Mouse (Mus musculus) CH12.LX (cell line): ENCODE results near the gene Glrb. TPM values are rescaled to one million over a fixed set of nuclear protein-coding genes. Genes with fewer than 3 reads are reported as not detected.

ENCODE experiments used
- DNase-seq: peaks from one replicate; pipeline ENCODE4 v3.0.0-alpha.2; 2013; ENCODE audit errors: extremely low read depth
- H3K27ac ChIP-seq: 2 replicates; pipeline ENCODE4 v1.5.1; 2012; ENCODE audit warnings: low read depth, mild to moderate bottlenecking, control low read depth, moderate library complexity; ENCODE audit not compliant: insufficient read depth
- H3K27me3 ChIP-seq: replicated peaks from 2 replicates; pipeline ENCODE3; 2012; ENCODE audit warnings: inconsistent platforms
- H3K36me3 ChIP-seq, 2 experiments: replicated peaks in 1 of 2; 2 replicates each; pipeline versions ENCODE3 to v1.6.1; 2012; ENCODE audit warnings: inconsistent platforms in 1 of 2, low read length in 1 of 2, mild to moderate bottlenecking in 1 of 2, mixed read lengths in 1 of 2, moderate library complexity in 1 of 2; ENCODE audit not compliant: control insufficient read depth in 1 of 2, insufficient read depth in 1 of 2
- H3K4me1 ChIP-seq, 2 experiments: 2 replicates each; pipeline ENCODE4 v1.6.1; 2012; ENCODE audit warnings: inconsistent platforms in 1 of 2, moderate library complexity in 1 of 2; ENCODE audit not compliant: insufficient read depth in 2 of 2, control insufficient read depth in 1 of 2
- H3K4me2 ChIP-seq: 2 replicates; pipeline ENCODE4 v1.6.1; 2012; ENCODE audit warnings: low read depth, mild to moderate bottlenecking, control low read depth; ENCODE audit not compliant: poor library complexity, insufficient read depth, severe bottlenecking
- H3K4me3 ChIP-seq, 3 experiments: fragments of 150-350 bp in 1 of 3; sonication (generic) in 1 of 3; replicated peaks in 1 of 3; 2 replicates each; pipeline versions ENCODE3 to v1.5.1; 2011 to 2012; ENCODE audit warnings: low read depth in 2 of 3, low read length in 2 of 3, mild to moderate bottlenecking in 2 of 3, moderate library complexity in 2 of 3, control low read depth in 1 of 3, improper control_type of control experiment in 1 of 3, inconsistent platforms in 1 of 3, mixed read lengths in 1 of 3; ENCODE audit not compliant: poor library complexity in 1 of 3
- H3K79me2 ChIP-seq: replicated peaks from 2 replicates; pipeline ENCODE4 v1.6.1; 2012; ENCODE audit warnings: mild to moderate bottlenecking, moderate library complexity; ENCODE audit not compliant: control insufficient read depth, poor library complexity, insufficient read depth, severe bottlenecking; ENCODE audit errors: extremely low read depth
- H3K9ac ChIP-seq: 2 replicates; pipeline ENCODE4 v1.6.1; 2012; ENCODE audit warnings: low read depth, mild to moderate bottlenecking, control low read depth, moderate library complexity; ENCODE audit not compliant: insufficient read depth
- H3K9me3 ChIP-seq: replicated peaks from 2 replicates; pipeline ENCODE3; 2012; ENCODE audit warnings: low read length, inconsistent platforms, mixed read lengths
- CHD2 ChIP-seq: IDR thresholded peaks from 2 replicates; pipeline ENCODE4 v1.6.1; 2011; ENCODE audit warnings: low read length, improper control_type of control experiment
- CTCF ChIP-seq, 2 experiments: IDR thresholded peaks in 1 of 2; conservative IDR thresholded peaks in 1 of 2; 2 replicates each; pipeline ENCODE4 v1.5.1; 2011 to 2012; ENCODE audit warnings: low read depth in 2 of 2, low read length in 2 of 2, improper control_type of control experiment in 1 of 2, inconsistent platforms in 1 of 2, mild to moderate bottlenecking in 1 of 2, moderate library complexity in 1 of 2
- E2F4 ChIP-seq: IDR thresholded peaks from 2 replicates; pipeline ENCODE4 v1.6.1; 2011; ENCODE audit warnings: low read depth, low read length, improper control_type of control experiment; ENCODE audit not compliant: insufficient replicate concordance
- ELF1 ChIP-seq: IDR thresholded peaks from 2 replicates; pipeline ENCODE4 v1.6.1; 2014; ENCODE audit warnings: low read depth, mild to moderate bottlenecking, inconsistent platforms, low read length, improper control_type of control experiment
- JUN ChIP-seq: IDR thresholded peaks from 2 replicates; pipeline ENCODE4 v1.6.1; 2011; ENCODE audit warnings: low read depth, mild to moderate bottlenecking, low read length, improper control_type of control experiment, moderate library complexity; ENCODE audit not compliant: insufficient read depth
- JUND ChIP-seq: conservative IDR thresholded peaks from 2 replicates; pipeline ENCODE4 v1.6.1; 2011; ENCODE audit warnings: low read depth, low read length, improper control_type of control experiment
- MAFK ChIP-seq: IDR thresholded peaks from 2 replicates; pipeline ENCODE4 v1.6.1; 2011; ENCODE audit warnings: low read length, improper control_type of control experiment; ENCODE audit not compliant: insufficient replicate concordance
- MXI1 ChIP-seq: IDR thresholded peaks from 2 replicates; pipeline ENCODE4 v1.6.1; 2011; ENCODE audit warnings: mild to moderate bottlenecking, low read depth, low read length, improper control_type of control experiment
- POLR2A ChIP-seq: IDR thresholded peaks from 2 replicates; pipeline ENCODE4 v1.6.1; 2011; ENCODE audit warnings: low read depth, mild to moderate bottlenecking, improper control_type of control experiment, low read length
- RAD21 ChIP-seq: IDR thresholded peaks from 2 replicates; pipeline ENCODE4 v1.6.1; 2011; ENCODE audit warnings: low read depth, mild to moderate bottlenecking, low read length, improper control_type of control experiment, moderate library complexity
- SMC3 ChIP-seq: IDR thresholded peaks from 2 replicates; pipeline ENCODE4 v1.6.1; 2011; ENCODE audit warnings: low read depth, low read length, improper control_type of control experiment
- TBP ChIP-seq: conservative IDR thresholded peaks from 2 replicates; pipeline ENCODE4 v1.6.1; 2011; ENCODE audit warnings: low read depth, low read length, improper control_type of control experiment
- TCF12 ChIP-seq: IDR thresholded peaks from 2 replicates; pipeline ENCODE4 v1.6.1; 2014; ENCODE audit warnings: low read depth, mild to moderate bottlenecking, inconsistent platforms, low read length, improper control_type of control experiment
- USF1 ChIP-seq: IDR thresholded peaks from 2 replicates; pipeline ENCODE4 v1.6.1; 2014; ENCODE audit warnings: low read depth, mild to moderate bottlenecking, inconsistent platforms, low read length, improper control_type of control experiment
- dilution Hi-C: fragments of 300-500 bp; cut with MboI; formaldehyde crosslinking; loops from 2 replicates; pipeline ENCODE4 v1.14.3; 2020; ENCODE audit warnings: low sequenced_read_pairs; ENCODE audit not compliant: extremely low pct_unique_long_range_greater_than_20kb, extremely low pct_ligation_motif_present
- in situ Hi-C: fragments of 300-500 bp; cut with MboI; formaldehyde crosslinking; loops from 3 replicates; pipeline ENCODE4 v1.14.3; 2019; ENCODE audit warnings: low sequenced_read_pairs, low pct_ligation_motif_present, low pct_unique_long_range_greater_than_20kb, mixed read lengths
- polyA plus RNA-seq: library from polyadenylated mRNA; unstranded; fragments of >175 nt; gene quantifications from 2 replicates; pipeline ENCODE4 v1.2.1, GENCODE M21; 2012; ENCODE audit warnings: low read depth; ENCODE audit not compliant: insufficient read length
- total RNA-seq, 2 experiments: library from RNA; depleted of rRNA; stranded (reverse); fragments of 300-350 nt in 1 of 2; fragments of >200 nt in 1 of 2; gene quantifications; 2 replicates each; pipeline ENCODE4 v1.2.3; 2012 to 2014

Glrb gene
- total and polyA plus RNA-seq, 3 experiments = not detected

DNA sequence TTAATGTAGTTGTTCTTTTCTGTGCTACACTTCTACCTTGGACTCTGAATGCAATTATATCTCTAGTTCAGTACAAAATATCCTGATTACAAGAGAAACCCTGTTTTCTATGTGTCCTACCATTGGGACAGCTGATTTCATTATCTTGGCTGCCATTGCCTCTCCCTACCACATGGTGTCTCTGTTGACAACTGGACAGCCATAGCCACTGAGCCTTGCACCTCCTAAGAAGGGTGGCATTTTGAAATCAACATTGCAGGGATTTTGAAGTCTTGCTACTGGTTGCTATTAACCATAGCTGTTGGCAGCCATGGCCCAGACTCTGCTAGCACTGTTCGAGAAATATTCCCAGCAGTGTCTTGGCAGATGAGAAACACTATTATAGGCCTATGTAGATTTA is 45.1 kb upstream of the Glrb start:
- Histone ChIP-seq H3K9me3 (no peaks in the 10 kb centered on the region), H3K27me3 (no peaks in the 10 kb centered on the region), H3K36me3 (no peaks in the 10 kb centered on the region), H3K4me3 (no peak overlapping the region), H3K79me2 (no peaks in the 10 kb centered on the region), H3K4me2 (no peak overlapping the region), H3K27ac (no peak overlapping the region), H3K4me1 (no peaks in the 10 kb centered on the region), H3K9ac (no peak overlapping the region)
- DNase-seq = peak; percentile 49
- dilution Hi-C loops = no loop called here
- TF ChIP-seq E2F4 (no peak), CTCF (conservative IDR thresholded peaks at IDR 0.05 in 1 of 2, IDR thresholded peaks at IDR 0.05 in 1 of 2; ENCODE audit: low read depth in 2 of 2, low read length in 2 of 2) (peak; percentile 52 to 74), RAD21 (peak; percentile 74), SMC3 (peak; percentile 76)
- in situ Hi-C loops = no loop called here

DNA sequence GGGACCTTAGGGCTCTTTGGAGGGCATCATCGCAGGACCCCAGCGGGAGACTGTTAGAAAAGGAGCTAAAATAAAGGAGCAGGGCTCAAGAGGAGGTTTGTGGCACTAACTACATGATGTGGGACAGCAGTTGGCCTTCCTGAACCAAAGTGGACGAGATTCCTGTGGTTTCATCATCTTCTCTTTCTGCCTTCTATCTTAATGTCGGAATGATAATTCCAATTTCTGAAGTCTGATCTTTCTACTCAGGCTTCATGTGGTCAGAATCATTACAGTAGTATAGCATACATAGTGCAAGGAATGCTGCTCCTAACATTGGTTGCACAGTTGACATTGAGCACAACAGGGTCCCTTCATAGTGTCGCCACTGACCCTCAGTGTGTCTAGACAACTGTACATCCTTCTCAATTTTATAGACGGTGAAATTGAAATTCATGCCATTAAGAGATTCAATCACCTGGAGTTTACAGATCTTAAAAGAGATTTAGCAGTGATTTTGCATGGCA is 372 bp upstream of the Glrb start:
- no peaks in the 10 kb centered on the region for H3K36me3 ChIP-seq
- H3K9me3 ChIP-seq = peaks cover 4% of the 10 kb centered on the region
- TF ChIP-seq RAD21 = no peak
- TF ChIP-seq TBP = no peak
- no peak for TF ChIP-seq MAFK
- TF ChIP-seq SMC3 = no peak
- TF ChIP-seq CTCF (conservative IDR thresholded peaks at IDR 0.05 in 1 of 2, IDR thresholded peaks at IDR 0.05 in 1 of 2; ENCODE audit: low read depth in 2 of 2, low read length in 2 of 2) = no peak
- dilution Hi-C loops = no loop called here
- H3K27me3 ChIP-seq = no peaks in the 10 kb centered on the region
- no peak overlapping the region for H3K4me3 ChIP-seq
- no peak overlapping the region for H3K27ac ChIP-seq
- in situ Hi-C loops = no loop called here
- DNase-seq = no peak
- no peak overlapping the region for H3K9ac ChIP-seq
- no peaks in the 10 kb centered on the region for H3K79me2 ChIP-seq
- no peaks in the 10 kb centered on the region for H3K4me1 ChIP-seq
- H3K4me2 ChIP-seq = no peak overlapping the region

DNA sequence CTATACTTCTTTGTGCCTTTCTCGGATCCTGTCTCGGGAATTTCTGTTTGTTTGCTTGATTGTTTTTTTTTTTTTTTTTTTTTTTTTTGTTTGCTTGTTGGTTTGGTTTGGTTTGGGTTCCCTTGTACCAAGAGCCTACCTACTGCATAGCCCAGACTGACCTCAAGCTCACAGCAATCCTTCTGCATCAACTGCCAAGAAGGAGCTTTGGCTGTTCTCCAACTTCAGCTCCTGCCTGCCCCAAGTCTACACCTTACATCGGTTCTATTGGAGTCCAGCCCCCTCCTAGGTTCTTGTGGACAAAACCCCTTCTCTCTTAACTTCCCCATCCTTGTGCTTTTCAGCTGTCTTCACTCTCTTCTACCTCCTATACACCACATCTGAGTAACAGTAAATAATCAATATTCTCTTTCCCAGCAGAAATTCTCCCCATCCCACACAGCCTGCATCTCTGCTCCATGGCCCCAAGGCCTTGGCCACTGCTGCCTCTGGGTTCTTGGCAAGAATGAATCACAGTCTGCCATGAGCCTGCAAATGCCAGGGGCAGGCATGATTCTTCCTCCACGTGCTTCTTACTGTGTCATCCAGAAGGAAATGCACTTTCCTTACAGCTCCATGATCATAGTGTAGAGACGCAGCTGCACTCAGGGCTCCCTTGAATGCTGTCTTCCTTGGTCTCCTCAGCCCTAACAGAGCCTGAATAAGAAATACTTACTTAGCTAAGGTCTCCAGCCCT is 18.5 kb downstream of the Glrb start:
- TF ChIP-seq JUND = no peak
- no peak for TF ChIP-seq MXI1
- TF ChIP-seq USF1 = no peak
- no peak for TF ChIP-seq POLR2A
- TF ChIP-seq JUN = no peak
- no peak for TF ChIP-seq CHD2
- no peak for TF ChIP-seq ELF1
- TF ChIP-seq TCF12 = no peak
- Histone ChIP-seq H3K79me2 (no peaks in the 10 kb centered on the region), H3K36me3 (no peaks in the 10 kb centered on the region), H3K4me2 (no peak overlapping the region), H3K27me3 (no peaks in the 10 kb centered on the region), H3K9me3 (no peaks in the 10 kb centered on the region), H3K27ac (no peak overlapping the region), H3K9ac (no peak overlapping the region), H3K4me1 (no peaks in the 10 kb centered on the region), H3K4me3 (no peak overlapping the region)
- in situ Hi-C loops (no loop called here), dilution Hi-C loops (no loop called here)
- no peak for DNase-seq
